Mouse (Mus musculus) kidney, postnatal 4 days (tissue): ENCODE data around the gene Trmt13.
"Not testable (repeated sequence)": the region's sequence is repeated elsewhere in the genome, so short reads cannot be mapped to it uniquely, and the experiment has no call there.

Source experiments
- DNase-seq, 2 experiments: peaks; one replicate each; pipeline ENCODE4 v3.0.0; 2021; ENCODE audit warnings: mixed read lengths in 2 of 2

Gene Trmt13

GRCm38 (mm10) chr3:116614295-116614892 lies at the start of gene Trmt13:
Gene Trmt13, minus strand, starts transcription at chr3:116614587.
- DNase-seq = no peak

GRCm38 (mm10) chr3:116662463-116662863 lies 48.1 kb upstream of the Trmt13 start, which contains the start of gene Mfsd14a:
Gene Mfsd14a, minus strand, starts transcription at chr3:116662677.
- peak; percentile 100 for DNase-seq

- DNase-seq = no peak
These were observed 47.6 kb upstream of the Trmt13 start for GRCm38 (mm10) chr3:116661870-116662414.

- no peak for DNase-seq
These were observed 47.0 kb upstream of the Trmt13 start for GRCm38 (mm10) chr3:116661288-116661869.

- no peak for DNase-seq
These were observed 45.6 kb upstream of the Trmt13 start for GRCm38 (mm10) chr3:116659856-116660430.

GRCm38 (mm10) chr3:116658928-116659565 lies 44.7 kb upstream of the Trmt13 start:
- no peak for DNase-seq

GRCm38 (mm10) chr3:116656184-116656965 lies 42.0 kb upstream of the Trmt13 start:
- DNase-seq = no peak

- DNase-seq = not testable (repeated sequence)
These were observed 39.7 kb upstream of the Trmt13 start for GRCm38 (mm10) chr3:116654051-116654450.

- no peak for DNase-seq
These were observed 39.0 kb upstream of the Trmt13 start for GRCm38 (mm10) chr3:116653278-116653945.

GRCm38 (mm10) chr3:116652033-116652446 lies 37.7 kb upstream of the Trmt13 start:
- no peak for DNase-seq

GRCm38 (mm10) chr3:116650698-116651097 lies 36.3 kb upstream of the Trmt13 start:
- DNase-seq = no peak

GRCm38 (mm10) chr3:116648805-116649204 lies 34.4 kb upstream of the Trmt13 start:
- no peak for DNase-seq

- DNase-seq = no peak
These were observed 32.0 kb upstream of the Trmt13 start for GRCm38 (mm10) chr3:116646387-116646786.

GRCm38 (mm10) chr3:116642373-116642772 lies 28.0 kb upstream of the Trmt13 start:
- no peak for DNase-seq

GRCm38 (mm10) chr3:116641811-116642371 lies 27.5 kb upstream of the Trmt13 start:
- DNase-seq = no peak

- no peak for DNase-seq
These were observed 25.6 kb upstream of the Trmt13 start for GRCm38 (mm10) chr3:116640024-116640423.

- DNase-seq = no peak
These were observed 24.2 kb upstream of the Trmt13 start for GRCm38 (mm10) chr3:116638572-116638971.

- DNase-seq = no peak
These were observed 23.5 kb upstream of the Trmt13 start for GRCm38 (mm10) chr3:116637693-116638476.

- no peak for DNase-seq
These were observed 21.4 kb upstream of the Trmt13 start for GRCm38 (mm10) chr3:116635799-116636198.

- no peak for DNase-seq
These were observed 20.5 kb upstream of the Trmt13 start for GRCm38 (mm10) chr3:116634853-116635252.

GRCm38 (mm10) chr3:116634091-116634490 lies 19.7 kb upstream of the Trmt13 start:
- no peak for DNase-seq
